20 mouse cellular contexts compared by ENCODE assay signal in the genomic region with DNA sequence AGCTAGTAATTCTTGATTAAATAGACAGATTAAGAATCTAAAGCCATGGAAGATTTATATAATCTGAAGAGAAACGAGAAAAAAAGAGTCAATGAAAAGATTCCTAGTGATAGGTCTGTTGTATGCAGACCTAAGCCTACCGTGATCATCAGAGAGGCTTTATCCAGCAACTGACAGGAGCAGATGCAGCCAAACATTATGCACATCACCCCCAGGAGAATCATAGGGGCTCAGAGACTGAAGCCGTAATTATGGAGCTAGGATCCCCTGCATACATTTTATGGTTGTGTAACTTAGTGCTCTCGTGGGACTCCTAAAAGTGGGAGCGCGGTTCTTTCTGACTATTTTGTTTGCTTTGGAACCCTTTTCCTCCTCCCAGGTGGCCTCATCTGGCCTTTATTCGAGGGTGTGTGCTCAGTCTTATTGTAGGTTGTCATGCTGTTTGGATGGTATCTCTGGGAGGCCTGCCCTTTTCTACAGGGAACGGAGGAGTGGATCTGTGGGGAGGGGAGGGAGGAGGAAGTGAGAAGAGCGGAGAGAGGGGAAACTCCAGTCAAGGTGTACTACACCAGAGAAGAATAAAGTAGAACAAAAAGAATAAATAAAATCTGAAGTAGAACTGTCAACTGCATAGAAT. TPM values are rescaled to one million over a fixed set of nuclear protein-coding genes. Genes with fewer than 3 reads are reported as not detected.
DNase-seq lines count a peak whose midpoint lies in the region; ATAC-seq lines count a peak whose summit lies in the region.
"Had no signal": no experiment of that assay in that cellular context is flagged by ENCODE, and none has a peak within 500 bp of the region (broad histone marks: within the 10 kb centered on the region; RNA-seq: fewer than 3 reads in every experiment).

No protein-coding gene starts in this region.

- no peak overlapping the region for H3K9ac ChIP-seq in forebrain, embryonic 14.5 days (ENCODE audit: low read length)
- no peak overlapping the region for H3K9ac ChIP-seq in forebrain, embryonic 12.5 days
- H3K9ac ChIP-seq in midbrain, embryonic 14.5 days (replicated peaks; ENCODE audit: low read length): no peak overlapping the region
- no peak overlapping the region for H3K9ac ChIP-seq in midbrain, embryonic 15.5 days
- no peak overlapping the region for H3K9ac ChIP-seq in intestine, embryonic 16.5 days (ENCODE audit: low read depth, low read length)
- H3K9ac ChIP-seq in neural tube, embryonic 14.5 days (replicated peaks; ENCODE audit: low read depth, low read length): no peak overlapping the region
- H3K9ac ChIP-seq: hindbrain, embryonic 13.5 days; limb, embryonic 12.5 days; liver, embryonic 12.5 days had no signal

- H3K27me3 ChIP-seq in forebrain, embryonic 14.5 days (replicated peaks; ENCODE audit: control insufficient read depth, insufficient read depth, low read length): no peaks in the 10 kb centered on the region
- no peaks in the 10 kb centered on the region for H3K27me3 ChIP-seq in forebrain, embryonic 12.5 days
- H3K27me3 ChIP-seq in midbrain, embryonic 14.5 days (ENCODE audit: control insufficient read depth, insufficient read depth, low read length): no peaks in the 10 kb centered on the region
- H3K27me3 ChIP-seq in midbrain, embryonic 15.5 days (replicated peaks): no peaks in the 10 kb centered on the region
- H3K27me3 ChIP-seq in intestine, embryonic 16.5 days (replicated peaks; ENCODE audit: control insufficient read depth, insufficient read depth, low read length): no peaks in the 10 kb centered on the region
- H3K27me3 ChIP-seq in neural tube, embryonic 14.5 days (ENCODE audit: control insufficient read depth, insufficient read depth, low read length): no peaks in the 10 kb centered on the region
- H3K27me3 ChIP-seq: hindbrain, embryonic 13.5 days; limb, embryonic 12.5 days; liver, embryonic 12.5 days had no signal

- DNase-seq in forebrain, embryonic 14.5 days (ENCODE audit: low spot score): no peak
- DNase-seq in midbrain, embryonic 14.5 days: peak; percentile 38
- no peak for DNase-seq in frontal cortex, adult 2 months (ENCODE audit: extremely low spot score in 1 of 2, low spot score in 1 of 2)
- DNase-seq in left cerebral cortex, postnatal 10 days (ENCODE audit: extremely low spot score in 1 of 2, low spot score in 2 of 2): no peak
- DNase-seq: adrenal gland, postnatal 36 days; cerebellum, adult 11-12 months; cerebellum, postnatal 10 days; gastrocnemius, adult 2 months; kidney, postnatal 4 days; lung, adult 18-20 months; lung, postnatal 10 days; thymus, postnatal 14 days had no signal

- H3K4me3 ChIP-seq in forebrain, embryonic 14.5 days (ENCODE audit: low read depth, low read length): no peak overlapping the region
- H3K4me3 ChIP-seq in forebrain, embryonic 12.5 days (replicated peaks): no peak overlapping the region
- no peak overlapping the region for H3K4me3 ChIP-seq in midbrain, embryonic 14.5 days (replicated peaks; ENCODE audit: low read depth, low read length)
- H3K4me3 ChIP-seq in midbrain, embryonic 15.5 days: no peak overlapping the region
- H3K4me3 ChIP-seq in intestine, embryonic 16.5 days (ENCODE audit: low read length): no peak overlapping the region
- no peak overlapping the region for H3K4me3 ChIP-seq in neural tube, embryonic 14.5 days (ENCODE audit: low read depth, low read length)
- H3K4me3 ChIP-seq: gastrocnemius, adult 2 months; hindbrain, embryonic 13.5 days; limb, embryonic 12.5 days; liver, embryonic 12.5 days had no signal

- no peak overlapping the region for H3K4me2 ChIP-seq in forebrain, embryonic 14.5 days (ENCODE audit: low read length)
- H3K4me2 ChIP-seq in forebrain, embryonic 12.5 days: no peak overlapping the region
- H3K4me2 ChIP-seq in midbrain, embryonic 14.5 days (ENCODE audit: low read length): no peak overlapping the region
- H3K4me2 ChIP-seq in midbrain, embryonic 15.5 days: no peak overlapping the region
- H3K4me2 ChIP-seq in intestine, embryonic 16.5 days (ENCODE audit: low read depth, low read length): no peak overlapping the region
- H3K4me2 ChIP-seq in neural tube, embryonic 14.5 days (ENCODE audit: low read depth, low read length): no peak overlapping the region
- H3K4me2 ChIP-seq: hindbrain, embryonic 13.5 days; limb, embryonic 12.5 days; liver, embryonic 12.5 days had no signal

- H3K4me1 ChIP-seq in forebrain, embryonic 14.5 days (ENCODE audit: control insufficient read depth, insufficient read depth, low read length): no peaks in the 10 kb centered on the region
- no peaks in the 10 kb centered on the region for H3K4me1 ChIP-seq in forebrain, embryonic 12.5 days
- H3K4me1 ChIP-seq in midbrain, embryonic 14.5 days (ENCODE audit: control insufficient read depth, insufficient read depth, low read length): no peaks in the 10 kb centered on the region
- no peaks in the 10 kb centered on the region for H3K4me1 ChIP-seq in midbrain, embryonic 15.5 days
- H3K4me1 ChIP-seq in intestine, embryonic 16.5 days (ENCODE audit: control insufficient read depth, insufficient read depth, low read length): no peaks in the 10 kb centered on the region
- H3K4me1 ChIP-seq in neural tube, embryonic 14.5 days (ENCODE audit: control insufficient read depth, insufficient read depth, low read length): peaks cover 5% of the 10 kb centered on the region; the same call in 1 of the 2 replicates
- H3K4me1 ChIP-seq: hindbrain, embryonic 13.5 days; limb, embryonic 12.5 days; liver, embryonic 12.5 days had no signal

- H3K27ac ChIP-seq in forebrain, embryonic 14.5 days (ENCODE audit: low read depth, low read length): peak overlapping the region; percentile 21; the same call in 1 of the 2 replicates
- no peak overlapping the region for H3K27ac ChIP-seq in forebrain, embryonic 12.5 days
- no peak overlapping the region for H3K27ac ChIP-seq in midbrain, embryonic 14.5 days (replicated peaks; ENCODE audit: low read depth, low read length)
- H3K27ac ChIP-seq in midbrain, embryonic 15.5 days: no peak overlapping the region
- no peak overlapping the region for H3K27ac ChIP-seq in intestine, embryonic 16.5 days (ENCODE audit: low read length)
- H3K27ac ChIP-seq in neural tube, embryonic 14.5 days (ENCODE audit: low read depth, low read length): peak overlapping the region; percentile 4; the same call in 1 of the 2 replicates
- H3K27ac ChIP-seq: gastrocnemius, adult 2 months; limb, embryonic 12.5 days; liver, embryonic 12.5 days had no signal

- no peaks in the 10 kb centered on the region for H3K9me3 ChIP-seq in forebrain, embryonic 14.5 days (replicated peaks; ENCODE audit: control insufficient read depth, low read length)
- H3K9me3 ChIP-seq in forebrain, embryonic 12.5 days: no peaks in the 10 kb centered on the region
- H3K9me3 ChIP-seq in midbrain, embryonic 14.5 days (ENCODE audit: control insufficient read depth, low read length): no peaks in the 10 kb centered on the region
- H3K9me3 ChIP-seq in midbrain, embryonic 15.5 days: no peaks in the 10 kb centered on the region
- no peaks in the 10 kb centered on the region for H3K9me3 ChIP-seq in intestine, embryonic 16.5 days (ENCODE audit: control insufficient read depth, low read length)
- H3K9me3 ChIP-seq in neural tube, embryonic 14.5 days (ENCODE audit: control insufficient read depth, low read length): no peaks in the 10 kb centered on the region
- H3K9me3 ChIP-seq: hindbrain, embryonic 13.5 days; limb, embryonic 12.5 days; liver, embryonic 12.5 days had no signal

- WGBS in forebrain, embryonic 14.5 days: 82% methylated on average over 9 of the region's 9 CpGs
- 85% methylated on average over 9 of the region's 9 CpGs for WGBS in forebrain, embryonic 12.5 days
- 43% methylated on average over 9 of the region's 9 CpGs for WGBS in midbrain, embryonic 14.5 days
- 41% methylated on average over 9 of the region's 9 CpGs for WGBS in midbrain, embryonic 15.5 days
- WGBS in intestine, embryonic 16.5 days: 68% methylated on average over 9 of the region's 9 CpGs
- 17% methylated on average over 9 of the region's 9 CpGs for WGBS in neural tube, embryonic 14.5 days

- H3K36me3 ChIP-seq in forebrain, embryonic 14.5 days (ENCODE audit: control insufficient read depth, insufficient read depth, low read length): peaks cover 25% of the 10 kb centered on the region
- peaks cover 31% of the 10 kb centered on the region for H3K36me3 ChIP-seq in forebrain, embryonic 12.5 days (replicated peaks)
- H3K36me3 ChIP-seq in midbrain, embryonic 14.5 days (ENCODE audit: control insufficient read depth, insufficient read depth, low read length): peaks cover 12% of the 10 kb centered on the region
- H3K36me3 ChIP-seq in midbrain, embryonic 15.5 days (replicated peaks): no peaks in the 10 kb centered on the region
- no peaks in the 10 kb centered on the region; the same call in 1 of the 2 replicates for H3K36me3 ChIP-seq in intestine, embryonic 16.5 days (ENCODE audit: control insufficient read depth, insufficient read depth, low read length)
- H3K36me3 ChIP-seq in neural tube, embryonic 14.5 days (ENCODE audit: control insufficient read depth, insufficient read depth, low read length): no peaks in the 10 kb centered on the region; the same call in 1 of the 2 replicates

- intact Hi-C loops in left cerebral cortex, postnatal 10 days (cut with DNase I): no loop called here

- ATAC-seq in forebrain, embryonic 14.5 days: no peak
- no peak for ATAC-seq in forebrain, embryonic 12.5 days (ENCODE audit: low FRiP score)
- ATAC-seq in midbrain, embryonic 14.5 days (ENCODE audit: low FRiP score, low TSS enrichment): no peak
- ATAC-seq in midbrain, embryonic 15.5 days (replicated peaks): no peak
- peak; percentile 87 for ATAC-seq in intestine, embryonic 16.5 days
- peak; percentile 89 for ATAC-seq in neural tube, embryonic 14.5 days (ENCODE audit: low read depth)
- ATAC-seq: CD4-positive, CD25-positive, alpha-beta regulatory T cell, adult 4 months; liver, embryonic 12.5 days had no signal

RNA-seq across cellular contexts. Expression of a gene that starts 19.0 kb away (rescaled TPM):
- 12.5 and 13.0 TPM in 2 replicates for polyA plus RNA-seq in forebrain, embryonic 14.5 days (2014; fragmentation: Nextera tagmentation; extraction: Ambion mirVana)
- polyA plus RNA-seq in forebrain, embryonic 12.5 days (2016; fragmentation: Nextera tagmentation; extraction: Ambion mirVana): 21.7 and 22.8 TPM in 2 replicates
- 11.2 and 13.0 TPM in 2 replicates for polyA plus RNA-seq in midbrain, embryonic 14.5 days (2014; fragmentation: Nextera tagmentation; extraction: Ambion mirVana)
- 9.2 and 10.5 TPM in 2 replicates for polyA plus RNA-seq in midbrain, embryonic 15.5 days (2015; fragmentation: Nextera tagmentation; extraction: Ambion mirVana)
- 8.4 and 9.5 TPM in 2 replicates for polyA plus RNA-seq in intestine, embryonic 16.5 days (2015; fragmentation: Nextera tagmentation; extraction: Ambion mirVana)
- 11.9 and 14.1 TPM in 2 replicates for polyA plus RNA-seq in neural tube, embryonic 14.5 days (2014; fragmentation: Nextera tagmentation; extraction: Ambion mirVana)
- 5.9 and 9.5 TPM in 2 replicates for polyA plus RNA-seq in frontal cortex, adult 2 months (2012; rRNA removed)
- total RNA-seq in left cerebral cortex, postnatal 10 days (2021): 10 to 100 TPM; 19.3 to 19.7 TPM

RNA-seq across cellular contexts. Expression of a gene that starts 19.4 kb away (rescaled TPM):
- polyA plus RNA-seq in forebrain, embryonic 14.5 days (2014; fragmentation: Nextera tagmentation; extraction: Ambion mirVana): 13.9 and 15.3 TPM in 2 replicates
- 20.5 and 21.0 TPM in 2 replicates for polyA plus RNA-seq in forebrain, embryonic 12.5 days (2016; fragmentation: Nextera tagmentation; extraction: Ambion mirVana)
- polyA plus RNA-seq in midbrain, embryonic 14.5 days (2014; fragmentation: Nextera tagmentation; extraction: Ambion mirVana): 10.3 and 16.1 TPM in 2 replicates
- 9.9 and 11.0 TPM in 2 replicates for polyA plus RNA-seq in midbrain, embryonic 15.5 days (2015; fragmentation: Nextera tagmentation; extraction: Ambion mirVana)
- 10.6 and 11.7 TPM in 2 replicates for polyA plus RNA-seq in intestine, embryonic 16.5 days (2015; fragmentation: Nextera tagmentation; extraction: Ambion mirVana)
- 13.7 and 14.5 TPM in 2 replicates for polyA plus RNA-seq in neural tube, embryonic 14.5 days (2014; fragmentation: Nextera tagmentation; extraction: Ambion mirVana)
- 9.4 and 11.2 TPM in 2 replicates for polyA plus RNA-seq in frontal cortex, adult 2 months (2012; rRNA removed)
- 10 to 100 TPM; 14.8 to 15.2 TPM for total RNA-seq in left cerebral cortex, postnatal 10 days (2021)

Comparison
In these comparisons a context has a peak if more than half of its experiments do, and no peak if none do; other contexts are left out.
1. H3K27ac ChIP-seq: peak in forebrain, embryonic 14.5 days (single experiment) and neural tube, embryonic 14.5 days (single experiment); none in forebrain, embryonic 12.5 days (single experiment), midbrain, embryonic 14.5 days (single experiment), midbrain, embryonic 15.5 days (single experiment) and intestine, embryonic 16.5 days (single experiment).
2. ATAC-seq: peak in intestine, embryonic 16.5 days (single experiment) and neural tube, embryonic 14.5 days (single experiment); none in forebrain, embryonic 14.5 days (single experiment), forebrain, embryonic 12.5 days (single experiment), midbrain, embryonic 14.5 days (single experiment) and midbrain, embryonic 15.5 days (single experiment).